Mouse (Mus musculus) stomach, postnatal 0 days (tissue): ENCODE data around the gene Ninl. TPM values are rescaled to one million over a fixed set of nuclear protein-coding genes. Genes with fewer than 3 reads are reported as not detected.

Experiments
- ATAC-seq: fragments of 200-750 bp; cut with Nextera tagmentation; 2 replicates; pipeline ENCODE4 v1.8.0; 2017; ENCODE audit not compliant: low FRiP score, low TSS enrichment
- DNase-seq: peaks from one replicate; pipeline ENCODE4 v3.0.0-alpha.2; 2016; ENCODE audit warnings: low spot score
- H3K27ac ChIP-seq: fragments of 300-500 bp; sonication (generic); replicated peaks from 2 replicates; pipeline ENCODE4 v1.5.1; 2014; ENCODE audit warnings: mild to moderate bottlenecking, control low read depth
- H3K27me3 ChIP-seq: fragments of 300-500 bp; sonication (generic); 2 replicates; pipeline ENCODE4 v1.6.1; 2014; ENCODE audit warnings: low read length; ENCODE audit not compliant: control insufficient read depth, insufficient read depth
- H3K36me3 ChIP-seq: fragments of 300-500 bp; sonication (generic); 2 replicates; pipeline ENCODE4 v1.6.1; 2014; ENCODE audit warnings: low read length, mixed read lengths; ENCODE audit not compliant: control insufficient read depth, insufficient read depth
- H3K4me1 ChIP-seq: fragments of 300-500 bp; sonication (generic); replicated peaks from 2 replicates; pipeline ENCODE4 v1.6.1; 2014; ENCODE audit warnings: antibody characterized with exemption; ENCODE audit not compliant: control insufficient read depth, insufficient read depth
- H3K4me2 ChIP-seq: fragments of 300-500 bp; sonication (generic); replicated peaks from 2 replicates; pipeline ENCODE4 v1.6.1; 2014; ENCODE audit warnings: low read depth, mild to moderate bottlenecking, control low read depth, moderate library complexity
- H3K4me3 ChIP-seq: fragments of 300-500 bp; sonication (generic); 2 replicates; pipeline ENCODE4 v1.5.1; 2014; ENCODE audit warnings: low read depth, low read length, control low read depth
- H3K9ac ChIP-seq: fragments of 300-500 bp; sonication (generic); 2 replicates; pipeline ENCODE4 v1.6.1; 2014; ENCODE audit warnings: mild to moderate bottlenecking, low read length, control low read depth, mixed read lengths
- H3K9me3 ChIP-seq: fragments of 300-500 bp; sonication (generic); 2 replicates; pipeline ENCODE4 v1.6.1; 2016; ENCODE audit warnings: low read length; ENCODE audit not compliant: control insufficient read depth
- CTCF ChIP-seq: IDR thresholded peaks from 2 replicates; pipeline ENCODE4 v1.5.1; 2016; ENCODE audit warnings: antibody characterized with exemption, low read depth, mild to moderate bottlenecking, moderate library complexity
- EP300 ChIP-seq: optimal IDR thresholded peaks from 2 replicates; pipeline ENCODE3; 2016; ENCODE audit warnings: antibody characterized with exemption
- WGBS: fragments of 180-500 bp; shearing (Covaris S2); extraction: QIAGEN DNeasy Blood & Tissue Kit; methylation state at CpG from one replicate; pipeline ENCODE4 v1.1.7; 2014; 5-methylcytosine and 5-hydroxymethylcytosine counted together
- polyA plus RNA-seq: library from polyadenylated mRNA; unstranded; fragments of >200 nt; fragmentation: Nextera tagmentation; extraction: Ambion mirVana; gene quantifications from 2 replicates; pipeline ENCODE4 v1.2.1, GENCODE M21; 2015

The Ninl gene
- 1.9 and 2.3 TPM in 2 replicates for polyA plus RNA-seq

GRCm38 (mm10) chr2:151039232-151039695 is at the start of gene Ninl, which contains the start of gene Nanp:
TSS of gene Ninl (minus strand) at chr2:151039382.
TSS of gene Nanp (minus strand) at chr2:151039398.
- Histone ChIP-seq H3K27ac (peak within 1 kb of the TSS; percentile 76), H3K36me3 (no peaks in the 10 kb centered on the region), H3K9ac (peak within 1 kb of the TSS; percentile 97), H3K4me2 (peak within 1 kb of the TSS; percentile 90), H3K4me3 (peak within 1 kb of the TSS; percentile 89), H3K9me3 (no peaks in the 10 kb centered on the region), H3K4me1 (no peaks in the 10 kb centered on the region), H3K27me3 (no peaks in the 10 kb centered on the region)
- TF ChIP-seq CTCF = no peak
- peak; percentile 85 for TF ChIP-seq EP300
- ATAC-seq = peak; percentile 94
- peak; percentile 94 for DNase-seq
- WGBS = under 1% methylated on average over 32 of the region's 34 CpGs

DNA sequence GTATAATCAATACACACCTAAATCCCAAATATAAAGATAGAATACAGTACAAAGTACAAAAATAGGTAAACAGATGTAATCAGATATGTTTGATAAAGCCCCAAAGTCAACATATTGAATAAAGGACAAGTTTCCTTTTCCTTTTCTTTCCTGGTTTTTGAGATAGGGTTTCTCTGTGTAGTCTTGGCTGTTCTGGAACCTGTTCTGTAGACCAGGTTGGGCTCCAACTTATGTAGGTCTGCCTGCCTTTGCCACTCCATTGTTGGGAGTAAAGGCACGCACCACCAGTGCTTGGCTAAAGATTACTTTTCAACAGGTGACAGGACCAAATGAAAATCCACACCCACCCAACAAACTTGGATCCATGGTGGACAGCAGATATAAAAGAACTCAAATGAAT is 17.5 kb upstream of the Ninl start:
- peak; percentile 45; the same call in 1 of the 2 replicates for ATAC-seq
- TF ChIP-seq CTCF (no peak), EP300 (no peak)
- 66% methylated on average over 1 of the region's 1 CpGs for WGBS

GRCm38 (mm10) chr2:151040411-151040810 is 1.2 kb upstream of the Ninl start:
- Histone ChIP-seq H3K4me1 (no peaks in the 10 kb centered on the region), H3K9ac (no peak overlapping the region), H3K27me3 (no peaks in the 10 kb centered on the region), H3K4me2 (no peak overlapping the region), H3K27ac (no peak overlapping the region), H3K4me3 (no peak overlapping the region), H3K36me3 (no peaks in the 10 kb centered on the region), H3K9me3 (no peaks in the 10 kb centered on the region)
- ATAC-seq = no peak
- no peak for TF ChIP-seq CTCF
- no peak for TF ChIP-seq EP300
- DNase-seq = no peak
- WGBS = 94% methylated on average over 1 of the region's 1 CpGs

More for the DNA sequence above, 17.5 kb upstream of the Ninl start:
- H3K27ac ChIP-seq = no peak overlapping the region
- DNase-seq = no peak
- H3K9me3 ChIP-seq = no peaks in the 10 kb centered on the region
- H3K4me2 ChIP-seq = no peak overlapping the region
- no peak overlapping the region for H3K9ac ChIP-seq
- no peaks in the 10 kb centered on the region for H3K27me3 ChIP-seq
- no peaks in the 10 kb centered on the region for H3K36me3 ChIP-seq
- H3K4me1 ChIP-seq = no peaks in the 10 kb centered on the region
- no peak overlapping the region for H3K4me3 ChIP-seq

GRCm38 (mm10) chr2:151039726-151040125 is 544 bp upstream of the Ninl start:
- Histone ChIP-seq H3K4me1 (no peaks in the 10 kb centered on the region), H3K9me3 (no peaks in the 10 kb centered on the region), H3K9ac (peak overlapping the region; percentile 81), H3K36me3 (no peaks in the 10 kb centered on the region), H3K27ac (peak overlapping the region; percentile 61; the same call in 1 of the 2 replicates), H3K4me2 (peak overlapping the region; percentile 90), H3K4me3 (peak overlapping the region; percentile 89), H3K27me3 (no peaks in the 10 kb centered on the region)
- peak; percentile 4; the same call in 1 of the 2 replicates for ATAC-seq
- WGBS = 26% methylated on average over 8 of the region's 8 CpGs
- no peak for TF ChIP-seq EP300
- TF ChIP-seq CTCF = no peak
- peak; percentile 17 for DNase-seq

GRCm38 (mm10) chr2:151038811-151039222 is 365 bp downstream of the Ninl start:
- Histone ChIP-seq H3K36me3 (no peaks in the 10 kb centered on the region), H3K4me1 (no peaks in the 10 kb centered on the region), H3K27me3 (no peaks in the 10 kb centered on the region), H3K9me3 (no peaks in the 10 kb centered on the region), H3K9ac (peak overlapping the region; percentile 97), H3K4me3 (peak overlapping the region; percentile 89), H3K4me2 (peak overlapping the region; percentile 90), H3K27ac (peak overlapping the region; percentile 76)
- no peak for TF ChIP-seq EP300
- ATAC-seq (peak; percentile 80), DNase-seq (no peak)
- 0% methylated on average over 27 of the region's 30 CpGs for WGBS

DNA sequence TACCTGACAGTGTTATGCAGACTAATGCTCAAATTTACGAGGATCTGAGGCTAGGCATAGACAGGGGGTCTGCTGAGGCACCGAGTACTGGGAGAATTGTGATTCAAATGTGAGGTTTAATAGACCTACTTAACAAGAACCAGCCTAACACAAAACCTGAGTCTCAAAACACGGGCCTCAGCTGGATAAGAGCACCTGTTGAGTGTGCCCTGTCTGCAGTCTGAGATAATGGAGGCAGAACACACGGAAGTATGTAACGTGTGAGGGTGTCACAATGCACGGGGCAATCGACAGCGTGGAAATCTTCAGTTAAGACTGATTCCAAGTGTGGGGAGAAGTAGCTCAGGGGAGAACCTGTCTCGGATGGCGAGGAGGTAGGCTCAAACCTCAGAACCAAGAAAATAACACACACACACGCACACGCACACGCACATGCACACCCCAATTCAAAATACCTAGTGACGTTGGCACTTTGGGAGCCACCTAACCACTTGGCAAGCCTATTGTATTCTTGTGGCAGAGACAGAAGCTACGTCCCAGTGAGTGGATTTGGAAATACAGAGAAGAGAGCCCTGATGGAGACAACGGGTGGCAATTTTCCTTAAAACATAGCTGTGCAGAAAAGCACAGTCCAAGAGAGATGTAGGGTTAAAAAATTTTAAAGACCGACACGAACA is 1.2 kb downstream of the Ninl start:
- 37% methylated on average over 18 of the region's 18 CpGs for WGBS
- ATAC-seq (peak; percentile 38; the same call in 1 of the 2 replicates), DNase-seq (peak; percentile 23)
- peak overlapping the region; percentile 89 for H3K4me3 ChIP-seq
- peak overlapping the region; percentile 90 for H3K4me2 ChIP-seq
- no peaks in the 10 kb centered on the region for H3K27me3 ChIP-seq
- TF ChIP-seq EP300 (no peak), CTCF (no peak)
- peak overlapping the region; percentile 97 for H3K9ac ChIP-seq
- H3K27ac ChIP-seq = no peak overlapping the region
- H3K36me3 ChIP-seq = no peaks in the 10 kb centered on the region
- no peaks in the 10 kb centered on the region for H3K9me3 ChIP-seq
- no peaks in the 10 kb centered on the region for H3K4me1 ChIP-seq
